Mouse (Mus musculus): ENCODE measurements around the gene Mybbp1a.

GRCm38 (mm10) chr11:72457995-72458496 is 16.9 kb downstream of the Mybbp1a start:
- TF ChIP-seq CTCF (IDR thresholded peaks at IDR 0.05; ENCODE audit: borderline replicate concordance, insufficient read depth, low read depth, low read length): no peak
- no peak for TF ChIP-seq POLR2A (IDR thresholded peaks at IDR 0.05; ENCODE audit: borderline replicate concordance, insufficient read depth, low read length)
